Mouse (Mus musculus) stomach, embryonic 14.5 days (tissue): ENCODE measurements around the gene Hist1h4h. TPM values are rescaled to one million over a fixed set of nuclear protein-coding genes. Genes with fewer than 3 reads are reported as not detected.
"Not testable (repeated sequence)": the region's sequence is repeated elsewhere in the genome, so short reads cannot be mapped to it uniquely, and the experiment has no call there.

Experiments used
- ATAC-seq: fragments of 200-750 bp; cut with Nextera tagmentation; 2 replicates; pipeline ENCODE4 v1.8.0; 2017; ENCODE audit warnings: low read depth, moderate TSS enrichment; ENCODE audit not compliant: insufficient number of reproducible peaks, insufficient read depth, low FRiP score
- H3K27ac ChIP-seq: fragments of 300-500 bp; sonication (generic); 2 replicates; pipeline ENCODE4 v1.5.1; 2014; ENCODE audit warnings: mild to moderate bottlenecking, low read length, moderate library complexity, mixed read lengths
- H3K27me3 ChIP-seq: fragments of 300-500 bp; sonication (generic); 2 replicates; pipeline ENCODE4 v1.6.1; 2014; ENCODE audit warnings: low read length, control low read depth, mixed read lengths; ENCODE audit not compliant: control insufficient read depth, insufficient read depth
- H3K36me3 ChIP-seq: fragments of 300-500 bp; sonication (generic); 2 replicates; pipeline ENCODE4 v1.6.1; 2014; ENCODE audit warnings: mild to moderate bottlenecking, control low read depth, low read length, moderate library complexity, mixed read lengths; ENCODE audit not compliant: control insufficient read depth, insufficient read depth
- H3K4me1 ChIP-seq: fragments of 300-500 bp; sonication (generic); 2 replicates; pipeline ENCODE4 v1.6.1; 2014; ENCODE audit warnings: low read length, control low read depth, mixed read lengths; ENCODE audit not compliant: control insufficient read depth, insufficient read depth
- H3K4me2 ChIP-seq: fragments of 300-500 bp; sonication (generic); replicated peaks from 2 replicates; pipeline ENCODE4 v1.6.1; 2014; ENCODE audit warnings: low read depth, low read length, control low read depth
- H3K4me3 ChIP-seq: fragments of 300-500 bp; sonication (generic); 2 replicates; pipeline ENCODE4 v1.5.1; 2014; ENCODE audit warnings: low read depth, low read length, control low read depth
- H3K9ac ChIP-seq: fragments of 300-500 bp; sonication (generic); replicated peaks from 2 replicates; pipeline ENCODE4 v1.6.1; 2014; ENCODE audit warnings: low read depth, mild to moderate bottlenecking, control low read depth, low read length, moderate library complexity, mixed read lengths
- H3K9me3 ChIP-seq: fragments of 300-500 bp; sonication (generic); 2 replicates; pipeline ENCODE4 v1.6.1; 2016; ENCODE audit warnings: low read depth, low read length, control low read depth; ENCODE audit not compliant: control insufficient read depth
- WGBS: fragments of 180-500 bp; shearing (Covaris S2); extraction: QIAGEN DNeasy Blood & Tissue Kit; methylation state at CpG from one replicate; pipeline ENCODE4 v1.1.7; 2014; 5-methylcytosine and 5-hydroxymethylcytosine counted together
- polyA plus RNA-seq: library from polyadenylated mRNA; unstranded; fragments of >200 nt; fragmentation: Nextera tagmentation; extraction: Ambion mirVana; gene quantifications from 2 replicates; pipeline ENCODE4 v1.2.1, GENCODE M21; 2014

The Hist1h4h gene
- polyA plus RNA-seq, 1 experiment from 2014 or later = 6.7 TPM

DNA sequence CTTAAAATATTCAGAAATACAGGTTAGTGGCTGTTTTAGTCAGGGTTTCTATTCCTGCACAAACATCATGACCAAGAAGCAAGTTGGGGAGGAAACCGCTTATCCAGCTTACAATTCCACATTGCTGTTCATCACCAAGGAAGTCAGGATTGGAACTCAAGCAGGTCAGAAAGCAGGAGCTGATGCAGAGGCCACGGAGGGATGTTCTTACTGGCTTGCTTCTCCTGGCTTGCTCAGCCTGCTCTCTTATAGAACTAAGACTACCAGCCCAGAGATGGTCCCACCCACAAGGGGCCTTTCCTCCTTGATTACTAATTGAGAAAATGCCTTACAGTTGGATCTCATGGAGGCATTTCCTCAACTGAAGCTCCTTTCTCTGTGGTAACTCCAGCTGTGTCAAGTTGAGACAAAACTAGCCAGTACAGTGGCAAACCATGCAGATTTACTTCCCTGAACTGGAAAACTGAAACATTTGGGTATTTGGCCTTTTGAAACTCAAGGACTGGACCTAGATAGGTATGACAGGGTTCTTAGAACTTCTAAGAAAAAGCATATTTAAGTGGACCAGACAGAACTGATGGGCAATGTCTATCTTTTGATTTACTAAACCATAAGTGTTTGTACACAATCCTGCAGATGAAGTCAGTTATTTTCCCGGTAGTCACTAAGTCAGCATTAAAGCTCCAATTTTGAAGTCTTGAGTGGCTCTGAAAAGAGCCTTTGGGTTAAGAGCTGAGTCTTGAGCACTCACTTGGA, 11.6 kb downstream of the Hist1h4h start:
- not testable (repeated sequence) for ATAC-seq, H3K4me1 ChIP-seq, H3K9me3 ChIP-seq, H3K36me3 ChIP-seq, H3K27me3 ChIP-seq
- H3K9ac ChIP-seq = peak overlapping the region; percentile 57
- H3K27ac ChIP-seq = peak overlapping the region; percentile 80
- H3K4me3 ChIP-seq = peak overlapping the region; percentile 38
- WGBS = 7% methylated on average over 3 of the region's 3 CpGs
- H3K4me2 ChIP-seq = peak overlapping the region; percentile 59

DNA sequence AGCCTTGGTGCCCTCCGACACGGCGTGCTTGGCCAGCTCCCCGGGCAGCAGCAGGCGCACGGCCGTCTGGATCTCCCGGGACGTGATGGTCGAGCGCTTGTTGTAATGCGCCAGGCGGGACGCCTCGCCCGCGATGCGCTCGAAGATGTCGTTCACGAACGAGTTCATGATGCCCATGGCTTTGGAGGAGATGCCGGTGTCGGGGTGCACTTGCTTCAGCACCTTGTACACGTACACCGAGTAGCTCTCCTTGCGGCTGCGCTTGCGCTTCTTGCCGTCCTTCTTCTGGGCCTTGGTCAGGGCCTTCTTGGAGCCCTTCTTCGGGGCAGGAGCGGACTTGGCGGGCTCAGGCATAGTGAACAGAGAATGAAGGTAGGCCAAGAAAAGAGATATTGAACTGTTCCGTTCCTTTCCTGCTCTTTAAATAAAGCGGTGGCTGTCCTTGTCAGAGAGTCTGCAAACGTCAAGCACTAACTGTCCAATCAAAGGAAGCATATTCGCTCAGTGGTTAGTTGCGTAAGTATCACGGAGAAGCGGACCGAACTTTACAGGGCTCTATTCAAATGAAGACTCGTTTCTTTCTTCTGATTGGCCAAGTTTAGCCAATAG, 12.3 kb downstream of the Hist1h4h start, which contains the start of gene Hist1h2bh:
TSS of gene Hist1h2bh (minus strand) at position 394 of the 609 bp plus-strand sequence.
- H3K27me3 ChIP-seq, H3K4me1 ChIP-seq, H3K9me3 ChIP-seq, H3K36me3 ChIP-seq: not testable (repeated sequence)
- Histone ChIP-seq H3K4me3 (peak within 1 kb of the TSS; percentile 38), H3K27ac (peak within 1 kb of the TSS; percentile 94), H3K9ac (peak within 1 kb of the TSS; percentile 57), H3K4me2 (peak within 1 kb of the TSS; percentile 59)
- under 1% methylated on average over 26 of the region's 42 CpGs for WGBS
- peak; percentile 96 for ATAC-seq

DNA sequence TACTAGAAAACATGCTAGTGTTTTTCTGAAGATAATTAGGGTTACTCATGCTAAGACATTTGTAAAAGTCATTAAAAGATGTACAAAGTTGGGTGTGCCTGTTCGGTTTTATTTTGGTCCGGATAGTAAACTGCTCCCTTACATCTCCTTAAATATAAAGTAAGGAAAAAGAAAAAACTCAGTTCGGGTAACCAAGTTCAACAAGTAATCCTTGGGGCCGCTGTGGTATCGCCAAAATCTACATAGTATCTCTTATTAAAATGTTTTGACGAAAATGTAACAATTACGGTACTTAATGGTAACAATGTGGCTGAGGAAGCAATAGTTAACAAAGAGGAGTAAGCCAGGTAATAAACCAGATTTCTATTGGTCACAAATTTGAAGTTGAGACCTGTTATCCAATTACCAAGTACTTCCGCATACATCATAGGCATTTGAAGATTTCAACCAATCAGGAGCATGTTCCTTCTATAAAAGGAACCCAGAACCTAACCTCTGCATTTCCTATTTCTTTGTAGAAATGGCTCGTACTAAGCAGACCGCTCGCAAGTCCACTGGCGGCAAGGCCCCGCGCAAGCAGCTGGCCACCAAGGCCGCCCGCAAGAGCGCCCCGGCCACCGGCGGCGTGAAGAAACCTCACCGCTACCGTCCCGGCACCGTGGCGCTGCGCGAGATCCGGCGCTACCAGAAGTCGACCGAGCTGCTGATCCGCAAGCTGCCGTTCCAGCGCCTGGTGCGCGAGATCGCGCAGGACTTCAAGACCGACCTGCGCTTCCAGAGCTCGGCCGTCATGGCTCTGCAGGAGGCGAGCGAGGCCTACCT, 13.3 kb downstream of the Hist1h4h start, which contains the start of gene Hist1h3f:
TSS of gene Hist1h3f (plus strand) at position 88 of the 822 bp plus-strand sequence.
- under 1% methylated on average over 24 of the region's 45 CpGs for WGBS
- Histone ChIP-seq H3K27ac (peak within 1 kb of the TSS; percentile 94), H3K9ac (peak within 1 kb of the TSS; percentile 57), H3K4me3 (peak within 1 kb of the TSS; percentile 38), H3K27me3 (no peaks in the 10 kb centered on the region), H3K4me1 (no peaks in the 10 kb centered on the region), H3K4me2 (peak within 1 kb of the TSS; percentile 59), H3K36me3 (no peaks in the 10 kb centered on the region), H3K9me3 (no peaks in the 10 kb centered on the region)
- peak; percentile 91 for ATAC-seq

DNA sequence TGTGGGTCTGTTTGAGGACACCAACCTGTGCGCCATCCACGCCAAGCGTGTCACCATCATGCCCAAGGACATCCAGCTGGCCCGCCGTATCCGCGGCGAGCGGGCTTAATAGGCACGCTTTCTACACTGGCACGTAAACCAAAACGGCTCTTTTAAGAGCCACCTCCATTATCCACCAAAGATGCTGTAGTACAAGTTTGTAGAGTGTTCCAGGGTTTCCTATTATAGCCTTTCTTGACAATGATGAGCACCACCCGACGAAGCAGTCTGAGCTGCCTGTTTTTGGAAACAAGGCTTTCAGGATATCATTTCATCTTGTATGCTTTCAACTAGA, 13.9 kb downstream of the Hist1h4h start:
- 1% methylated on average over 11 of the region's 14 CpGs for WGBS
- not testable (repeated sequence) for H3K9ac ChIP-seq, H3K4me1 ChIP-seq, H3K27me3 ChIP-seq, H3K9me3 ChIP-seq, H3K36me3 ChIP-seq, ATAC-seq
- H3K4me3 ChIP-seq = peak overlapping the region; percentile 32
- H3K4me2 ChIP-seq = peak overlapping the region; percentile 28; the same call in 1 of the 2 replicates
- H3K27ac ChIP-seq = peak overlapping the region; percentile 94

DNA sequence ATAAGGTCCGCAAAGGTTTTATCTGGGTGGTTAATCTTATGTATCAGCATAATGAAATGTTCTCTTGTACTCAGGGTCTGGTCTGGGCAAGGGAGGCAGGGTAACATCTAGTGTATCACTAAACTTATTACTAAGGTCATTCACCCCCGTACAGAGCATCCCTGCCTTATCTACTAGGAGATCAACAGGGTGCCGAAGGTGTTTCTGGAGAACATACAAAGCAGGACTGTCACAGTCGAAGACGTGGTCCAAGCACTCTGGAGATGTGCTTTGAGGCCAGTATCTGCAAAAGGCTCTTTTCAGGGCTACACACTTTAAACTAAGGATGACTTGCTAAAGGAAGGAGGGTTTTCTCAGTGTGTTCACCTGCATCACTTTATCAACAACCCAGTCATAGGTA, 15.8 kb downstream of the Hist1h4h start:
- no peak for ATAC-seq

DNA sequence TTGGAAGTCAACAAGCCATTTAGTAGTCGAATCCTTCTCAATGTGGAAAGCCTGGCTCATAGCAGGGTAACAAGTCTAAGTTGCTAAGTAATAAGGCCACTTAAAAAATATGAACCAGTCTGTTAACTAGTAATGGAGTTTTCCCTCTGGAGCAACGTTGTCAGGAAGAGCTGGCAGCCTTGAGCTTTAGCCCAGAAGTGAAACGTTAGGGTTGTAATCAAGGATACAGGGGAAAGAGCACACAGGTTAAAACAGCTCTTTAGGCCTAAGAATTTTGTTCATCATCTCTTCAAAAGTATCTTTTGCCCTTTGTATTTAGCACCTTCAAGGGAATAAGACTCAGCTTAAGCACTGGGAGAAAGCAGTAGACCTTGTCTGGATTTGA, 19.9 kb downstream of the Hist1h4h start:
- peak overlapping the region; percentile 88 for H3K27ac ChIP-seq
- 5% methylated on average over 3 of the region's 3 CpGs for WGBS
- no peaks in the 10 kb centered on the region for H3K9me3 ChIP-seq
- H3K36me3 ChIP-seq = no peaks in the 10 kb centered on the region
- no peaks in the 10 kb centered on the region for H3K27me3 ChIP-seq
- peak overlapping the region; percentile 56 for H3K4me2 ChIP-seq
- H3K9ac ChIP-seq = peak overlapping the region; percentile 55
- ATAC-seq = no peak
- H3K4me1 ChIP-seq = peaks cover 8% of the 10 kb centered on the region; the same call in 1 of the 2 replicates
- H3K4me3 ChIP-seq = peak overlapping the region; percentile 39

More for the DNA sequence above, 15.8 kb downstream of the Hist1h4h start:
- H3K27ac ChIP-seq = no peak overlapping the region
- 66% methylated on average over 5 of the region's 5 CpGs for WGBS
- no peaks in the 10 kb centered on the region for H3K4me1 ChIP-seq
- no peak overlapping the region for H3K4me3 ChIP-seq
- H3K4me2 ChIP-seq = no peak overlapping the region
- no peaks in the 10 kb centered on the region for H3K27me3 ChIP-seq
- no peak overlapping the region for H3K9ac ChIP-seq
- no peaks in the 10 kb centered on the region for H3K9me3 ChIP-seq
- no peaks in the 10 kb centered on the region for H3K36me3 ChIP-seq

DNA sequence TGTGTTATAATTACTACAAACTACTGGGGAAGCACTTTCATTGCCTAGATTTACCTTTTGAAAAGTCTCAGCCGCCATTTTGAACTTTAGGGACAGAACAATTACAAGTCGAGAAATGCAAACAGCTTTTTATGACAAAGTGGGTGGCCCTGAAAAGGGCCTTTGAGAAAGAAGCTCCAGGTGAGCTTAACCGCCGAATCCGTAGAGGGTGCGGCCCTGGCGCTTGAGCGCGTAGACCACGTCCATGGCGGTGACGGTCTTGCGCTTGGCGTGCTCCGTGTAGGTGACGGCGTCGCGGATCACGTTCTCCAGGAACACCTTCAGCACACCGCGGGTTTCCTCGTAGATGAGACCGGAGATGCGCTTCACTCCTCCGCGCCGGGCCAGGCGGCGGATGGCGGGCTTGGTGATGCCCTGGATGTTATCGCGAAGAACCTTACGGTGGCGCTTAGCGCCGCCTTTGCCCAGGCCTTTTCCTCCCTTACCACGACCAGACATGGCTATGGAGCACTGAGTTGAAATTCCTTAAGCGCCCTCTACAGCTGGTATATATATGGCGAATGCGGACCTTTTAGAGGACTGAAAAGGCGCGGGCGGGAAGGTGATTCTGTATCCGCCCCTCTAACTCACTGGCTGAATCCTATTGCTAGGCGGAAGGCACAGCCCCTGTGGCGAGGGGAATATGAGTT, 20.4 kb downstream of the Hist1h4h start, which contains the start of gene Hist1h4f:
TSS of gene Hist1h4f (minus strand) at position 503 of the 689 bp plus-strand sequence.
- H3K9me3 ChIP-seq, H3K27me3 ChIP-seq, H3K4me1 ChIP-seq, H3K36me3 ChIP-seq: not testable (repeated sequence)
- peak within 1 kb of the TSS; percentile 88 for H3K27ac ChIP-seq
- peak within 1 kb of the TSS; percentile 56 for H3K4me2 ChIP-seq
- WGBS = under 1% methylated on average over 47 of the region's 47 CpGs
- peak; percentile 81 for ATAC-seq
- H3K4me3 ChIP-seq = peak within 1 kb of the TSS; percentile 39
- H3K9ac ChIP-seq = peak within 1 kb of the TSS; percentile 55
